Mouse (Mus musculus): ENCODE data around the gene Fyb. TPM values are rescaled to one million over a fixed set of nuclear protein-coding genes. Genes with fewer than 3 reads are reported as not detected.
"Not testable (repeated sequence)": the region's sequence is repeated elsewhere in the genome, so short reads cannot be mapped to it uniquely, and the experiment has no call there.

The Fyb gene
- total RNA-seq, 4 experiments from 2014 or later: 6.0 to 32.8 (median 16.2) TPM

DNA sequence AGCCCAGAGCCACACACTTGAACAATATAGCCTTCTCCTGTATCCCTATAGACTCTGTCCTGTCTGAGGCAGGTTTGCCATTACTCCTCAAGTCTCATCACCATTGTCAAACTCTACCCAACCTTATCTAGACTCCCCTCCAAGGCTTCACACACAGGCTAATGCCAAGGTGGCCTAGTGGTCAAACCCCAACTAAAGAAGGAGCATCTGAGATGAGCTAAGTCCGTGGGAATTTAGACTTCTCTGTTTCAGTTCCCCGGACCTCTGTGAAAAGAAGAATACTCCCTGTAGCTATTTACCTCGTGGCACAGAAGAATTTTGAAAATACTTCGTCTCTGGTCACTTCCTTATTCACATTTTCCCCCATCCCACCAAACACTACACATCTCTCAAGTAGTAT is 39.5 kb downstream of the Fyb start:
- DNase-seq (ENCODE audit: low spot score in 2 of 2): no peak

DNA sequence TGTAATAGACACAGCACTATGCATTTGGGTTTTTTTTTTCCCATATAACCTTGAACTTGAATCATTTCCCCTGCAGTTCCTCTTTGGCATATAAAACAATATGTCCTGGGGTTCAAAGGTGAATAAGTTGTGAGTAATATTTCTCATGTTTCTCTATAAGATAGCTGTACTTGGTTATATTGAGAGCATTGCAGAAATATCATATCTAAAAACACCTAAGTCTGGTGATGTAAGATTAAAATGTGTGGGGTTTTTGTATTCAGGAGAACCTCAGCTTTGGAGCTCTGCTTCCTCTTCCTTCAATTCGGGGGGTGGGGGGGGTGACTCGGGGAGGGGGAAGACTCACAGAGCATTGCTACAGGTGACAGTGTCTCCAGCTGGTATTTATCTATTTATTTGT is 40.0 kb downstream of the Fyb start:
- DNase-seq (ENCODE audit: low spot score in 2 of 2): no peak

DNA sequence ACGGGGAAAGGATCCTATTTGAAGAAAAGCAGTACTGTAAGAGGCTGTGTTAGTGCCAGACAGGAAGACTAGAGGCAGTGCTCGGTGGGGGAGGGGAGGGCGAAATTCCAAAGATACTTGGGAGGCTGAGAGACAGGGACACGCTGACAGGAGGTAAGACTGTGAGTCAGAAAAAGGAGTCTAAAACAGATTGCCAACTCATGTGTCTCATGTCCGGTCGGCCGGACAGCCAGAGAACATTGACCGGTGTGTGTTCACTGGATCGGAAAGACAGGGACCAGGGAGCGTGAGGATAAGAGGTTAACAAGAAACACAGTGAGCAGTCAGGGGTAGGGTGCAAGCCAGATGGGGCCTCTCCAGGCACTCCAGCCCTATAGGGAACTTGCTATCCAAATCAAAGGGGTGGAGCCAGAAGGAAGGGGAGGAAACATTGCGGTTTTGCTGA is 42.3 kb downstream of the Fyb start:
- DNase-seq (ENCODE audit: low spot score in 2 of 2): no peak

DNA sequence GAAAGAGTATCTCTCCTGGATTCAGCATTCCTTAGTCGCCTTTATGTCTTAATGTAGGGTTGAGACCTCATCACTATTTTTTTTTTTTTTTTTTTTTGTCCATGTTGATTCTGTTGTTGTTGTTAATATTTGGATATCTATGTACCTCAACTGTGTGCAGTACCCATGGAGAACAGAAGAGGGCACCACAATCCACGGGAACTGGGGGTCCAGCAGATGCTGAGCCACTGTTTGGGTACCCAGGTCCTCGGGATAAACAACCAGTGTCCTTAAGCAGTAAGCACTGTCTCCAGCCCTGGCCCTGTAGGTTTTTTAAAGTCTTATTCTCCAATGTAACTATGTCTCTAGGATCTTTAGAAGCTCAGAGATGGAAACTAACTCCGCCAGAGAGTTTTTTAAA is 43.2 kb downstream of the Fyb start:
- DNase-seq (ENCODE audit: low spot score in 2 of 2): no peak

DNA sequence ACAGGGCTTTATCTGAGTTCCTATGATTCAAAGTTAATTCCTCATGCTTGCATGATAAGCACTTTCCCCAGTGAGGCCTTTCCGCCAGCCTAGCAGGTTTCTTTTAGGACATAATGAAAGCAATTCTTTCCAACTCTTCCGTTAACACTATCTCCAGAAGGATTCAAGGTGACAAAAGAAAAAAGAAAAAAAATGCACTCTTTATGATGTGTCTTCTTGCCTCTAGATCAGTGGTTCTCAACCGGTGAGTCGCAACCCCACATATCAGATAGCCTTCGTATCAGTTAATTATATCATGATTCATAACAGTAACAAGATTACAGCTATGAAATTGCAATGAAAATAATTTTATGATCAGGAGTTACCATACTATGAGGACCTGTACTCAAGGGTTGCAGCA is 45.3 kb downstream of the Fyb start:
- DNase-seq (ENCODE audit: low spot score in 2 of 2): no peak

DNA sequence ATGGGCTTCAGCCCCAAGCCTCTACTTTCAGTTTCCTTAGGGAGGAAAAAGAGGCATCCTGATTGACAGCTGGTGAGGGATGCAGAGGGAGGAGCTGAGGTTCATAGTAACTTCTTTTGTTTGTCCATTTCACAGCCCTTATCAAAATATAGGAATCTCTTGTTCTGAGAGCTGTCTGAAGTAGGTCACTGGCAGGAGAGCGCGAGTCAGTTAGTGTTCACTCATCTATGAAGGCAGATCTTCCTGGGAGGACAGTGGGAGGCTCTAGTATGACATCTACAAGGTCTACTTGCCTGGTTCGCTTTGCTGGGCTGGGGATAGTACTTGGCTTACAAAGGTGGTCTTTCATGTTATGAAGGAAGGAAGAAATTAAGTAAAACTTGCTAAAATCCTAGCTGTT is 46.0 kb downstream of the Fyb start:
- DNase-seq (ENCODE audit: low spot score in 2 of 2): no peak

DNA sequence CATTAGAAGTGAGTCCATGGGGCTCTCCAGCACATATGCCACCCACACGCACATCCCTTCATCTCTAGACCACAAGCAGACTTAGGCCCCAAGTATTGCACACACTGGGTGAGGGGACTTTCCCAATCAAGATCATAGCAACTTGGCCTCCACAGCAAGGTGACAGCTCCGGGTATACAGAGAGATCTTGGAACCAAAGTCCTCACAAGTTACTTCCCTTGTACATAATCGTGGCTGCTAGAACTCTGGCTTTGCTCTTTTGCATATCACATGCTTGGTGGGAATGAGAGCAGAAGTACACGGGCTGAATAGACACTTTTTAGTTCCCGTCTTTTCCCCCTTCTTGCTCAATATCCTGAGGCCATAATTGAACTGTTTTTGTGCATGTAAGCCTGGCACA is 46.4 kb downstream of the Fyb start:
- DNase-seq (ENCODE audit: low spot score in 2 of 2): no peak

DNA sequence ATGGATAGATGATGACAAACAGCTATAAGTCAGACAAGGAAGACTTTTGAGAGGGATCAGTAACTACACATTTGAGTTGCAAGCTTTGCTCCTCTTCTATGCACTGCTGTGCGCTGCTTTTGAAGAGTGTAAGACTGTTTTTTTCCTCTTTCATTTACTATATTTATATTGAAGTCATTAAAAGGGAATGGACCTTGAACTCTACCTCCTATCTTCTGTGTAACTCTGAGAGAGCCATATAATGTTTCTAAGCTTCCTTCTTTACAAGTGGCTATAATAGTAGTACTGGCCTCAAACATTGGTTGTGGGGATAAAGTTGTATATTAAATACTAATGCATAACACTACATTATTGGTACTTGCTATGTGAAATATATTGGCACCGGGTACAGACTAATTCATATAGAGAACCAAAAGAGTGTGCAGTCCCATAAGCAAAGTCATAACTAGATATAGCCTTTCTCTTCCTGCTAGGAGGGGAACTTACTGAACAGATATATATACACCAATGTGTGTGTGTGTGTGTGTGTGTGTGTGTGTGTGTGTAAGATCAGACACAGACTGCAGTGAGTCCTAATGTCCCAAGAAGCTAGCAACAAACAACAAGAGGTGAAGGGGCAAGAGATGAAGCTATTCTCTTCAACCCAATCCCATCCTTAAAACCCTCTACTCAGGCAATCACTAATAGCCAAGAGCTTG is 47.7 kb downstream of the Fyb start:
- DNase-seq (ENCODE audit: low spot score in 2 of 2): no peak

DNA sequence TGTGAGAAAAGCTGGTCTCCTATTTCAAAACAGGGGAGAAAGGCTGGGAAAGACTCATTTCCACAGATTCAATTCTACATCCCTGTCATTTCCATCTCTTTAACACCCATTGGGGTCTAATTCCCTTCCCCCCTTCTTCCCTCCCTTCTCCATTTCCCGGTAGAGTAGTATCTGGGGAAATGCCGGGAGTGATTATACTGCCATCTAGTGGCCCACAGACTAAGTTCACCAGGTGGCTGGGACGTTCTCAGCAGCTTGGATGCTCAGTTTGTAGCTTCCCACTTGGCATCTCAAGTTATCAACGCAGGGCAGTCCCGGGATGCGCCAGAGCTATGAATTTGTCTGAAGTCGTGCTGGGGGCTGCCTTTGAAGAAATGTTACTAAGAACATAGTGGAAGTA is 48.2 kb downstream of the Fyb start:
- peak in 1 of 2 experiments; percentile 63 for DNase-seq (ENCODE audit: low spot score in 2 of 2)

DNA sequence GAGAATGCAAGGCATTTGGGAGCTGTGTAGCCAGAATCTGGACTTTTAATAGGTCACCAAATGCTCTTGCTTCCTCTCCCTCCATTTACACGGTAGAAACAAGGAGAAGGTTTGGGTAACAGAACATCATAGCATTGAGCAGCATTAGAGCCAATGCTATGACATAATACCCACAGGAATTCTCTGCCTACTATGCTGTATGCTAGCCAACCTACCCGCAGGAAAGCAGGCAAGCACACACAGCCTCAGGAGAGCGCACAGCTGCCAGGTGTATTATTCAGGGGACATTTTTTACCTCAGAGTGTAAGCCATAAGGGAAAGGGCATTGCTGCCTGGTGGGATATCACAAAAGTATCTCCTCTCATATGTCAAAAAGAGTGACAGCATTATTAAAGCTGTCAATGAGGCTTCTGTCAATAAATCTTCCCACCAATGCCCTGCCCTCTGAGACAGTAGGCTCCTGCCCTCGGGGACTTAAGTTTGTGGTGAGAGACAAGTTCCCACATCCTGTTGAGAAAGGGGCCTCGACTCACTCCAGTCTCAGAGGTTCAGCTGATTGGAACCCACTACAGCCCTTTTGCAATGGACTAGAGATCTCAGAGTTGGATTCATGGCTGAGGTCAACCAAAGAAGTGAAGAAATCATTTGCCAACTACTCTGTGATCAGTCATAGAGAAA is 51.8 kb downstream of the Fyb start:
- DNase-seq (ENCODE audit: low spot score in 2 of 2): no peak

DNA sequence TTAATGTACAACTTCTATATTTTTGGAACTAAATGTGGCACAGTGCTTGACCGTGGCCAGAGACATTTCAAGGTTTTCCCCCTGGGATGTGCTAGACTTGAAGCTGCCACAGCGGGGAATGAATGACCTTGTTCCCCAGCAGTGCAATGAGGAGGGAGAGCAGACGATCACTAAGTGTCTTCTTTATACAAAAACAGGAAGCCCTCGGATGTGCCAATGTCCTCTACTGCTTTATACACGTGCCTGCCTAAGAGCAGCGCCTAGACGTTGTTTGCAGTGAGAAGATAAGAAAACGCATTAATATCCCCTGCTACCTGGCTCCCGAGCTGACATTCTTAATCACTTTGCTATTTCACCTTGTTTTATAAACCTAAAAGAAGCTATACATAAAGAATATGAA is 55.3 kb downstream of the Fyb start:
- no peak for DNase-seq (ENCODE audit: low spot score in 2 of 2)

DNA sequence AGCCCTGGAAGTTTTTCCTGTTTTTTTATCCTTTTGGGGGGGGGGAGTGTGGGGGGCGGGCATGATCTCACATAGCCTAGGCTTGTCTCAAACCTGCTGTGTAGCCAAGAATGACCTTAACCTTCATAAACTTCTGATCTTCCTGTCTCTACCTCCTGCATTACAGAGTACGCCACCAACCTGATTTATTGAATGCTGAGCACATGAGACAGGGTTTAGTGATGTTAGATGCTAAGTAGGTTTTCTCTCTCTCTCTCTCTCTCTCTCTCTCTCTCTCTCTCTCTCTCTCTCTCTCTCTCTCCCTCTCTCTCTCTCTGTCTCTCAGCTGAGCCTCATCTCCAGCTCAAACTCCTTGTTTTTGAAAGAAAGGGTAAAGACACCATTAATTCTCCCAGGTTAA is 56.0 kb downstream of the Fyb start:
- DNase-seq (ENCODE audit: low spot score in 2 of 2): no peak

DNA sequence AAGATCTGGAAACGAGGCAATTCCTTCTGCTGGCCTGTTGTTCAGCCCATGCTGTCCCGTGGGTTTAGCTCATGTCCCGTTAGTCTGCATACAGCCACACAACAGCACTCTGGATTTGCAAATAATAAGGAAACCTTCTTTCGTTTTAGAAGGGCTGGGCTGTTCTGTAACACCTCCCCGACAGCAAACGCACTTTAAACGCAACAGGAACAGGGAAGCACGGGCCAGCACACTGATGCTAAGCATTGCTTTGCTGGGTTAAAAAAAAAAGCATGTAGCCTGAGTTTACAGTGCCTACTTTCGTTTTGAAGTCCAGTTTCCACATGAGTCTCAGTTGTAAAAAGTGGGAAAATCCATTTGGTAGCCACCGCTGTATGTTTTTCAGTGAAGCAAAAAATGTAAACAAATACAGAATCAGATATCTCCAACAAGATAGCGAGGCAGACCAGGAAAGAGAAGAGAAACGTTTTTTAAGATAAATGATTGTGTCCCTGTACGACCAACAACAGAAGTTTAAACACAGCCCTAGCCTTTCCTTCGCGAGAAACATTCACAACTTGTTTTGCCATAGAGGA is 56.6 kb downstream of the Fyb start:
- no peak for DNase-seq (ENCODE audit: low spot score in 2 of 2)

DNA sequence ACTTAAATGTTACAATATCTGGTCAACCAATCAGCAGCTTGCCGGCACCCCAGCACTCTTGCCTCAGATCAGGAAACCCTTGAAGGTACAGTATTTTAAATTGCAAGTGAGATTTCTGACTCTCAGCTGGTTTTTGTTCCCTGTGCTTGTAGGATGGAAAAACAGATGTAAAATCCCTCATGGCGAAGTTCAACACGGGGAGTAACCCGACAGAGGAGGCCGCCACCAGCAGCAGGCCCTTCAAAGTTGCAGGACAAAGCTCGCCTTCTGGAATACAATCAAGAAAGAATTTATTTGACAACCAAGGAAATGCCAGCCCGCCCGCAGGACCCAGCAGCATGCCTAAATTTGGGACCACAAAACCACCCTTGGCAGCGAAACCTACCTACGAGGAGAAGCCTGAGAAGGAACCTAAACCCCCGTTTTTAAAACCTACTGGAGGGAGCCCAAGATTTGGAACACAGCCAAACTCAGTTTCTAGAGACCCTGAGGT is 57.2 kb downstream of the Fyb start:
- DNase-seq (ENCODE audit: low spot score in 2 of 2): no peak

DNA sequence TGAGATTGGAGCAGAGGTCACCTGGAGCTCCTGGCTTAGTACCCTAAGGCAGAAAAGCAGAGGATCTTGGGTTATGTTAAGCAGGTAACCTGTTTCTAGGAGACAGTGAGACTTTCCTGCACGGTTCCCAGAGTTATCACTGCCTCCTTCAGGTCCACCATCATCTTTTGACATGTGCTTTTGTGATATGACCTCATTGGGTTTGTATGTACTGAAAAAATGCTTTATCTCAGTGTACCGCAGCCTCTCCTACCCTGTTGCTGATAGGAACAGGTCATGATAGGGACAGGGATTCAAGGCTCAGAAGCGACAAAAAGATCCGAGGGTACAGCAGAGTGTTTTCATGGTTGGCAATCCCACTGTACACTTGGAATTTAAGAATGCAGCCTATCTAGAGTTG is 62.0 kb downstream of the Fyb start:
- DNase-seq (ENCODE audit: low spot score in 2 of 2): no peak

DNA sequence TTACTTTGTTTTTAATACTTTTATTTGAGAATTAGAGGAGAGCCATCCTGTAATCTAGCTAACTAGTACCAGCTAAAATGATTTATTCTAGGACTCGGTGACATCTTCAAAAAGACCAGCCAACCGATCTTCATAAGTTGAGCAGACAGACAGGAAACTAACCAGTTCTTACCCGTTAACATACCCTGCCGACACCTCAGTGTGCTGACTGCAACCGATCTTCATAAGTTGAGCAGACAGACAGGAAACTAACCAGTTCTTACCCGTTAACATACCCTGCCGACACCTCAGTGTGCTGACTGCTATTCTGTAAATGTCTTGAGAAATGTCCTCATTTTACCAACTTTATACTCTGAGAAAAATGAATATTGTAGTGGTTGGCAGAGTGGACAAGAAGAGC is 63.7 kb downstream of the Fyb start:
- not testable (repeated sequence) for DNase-seq (ENCODE audit: low spot score in 2 of 2)

DNA sequence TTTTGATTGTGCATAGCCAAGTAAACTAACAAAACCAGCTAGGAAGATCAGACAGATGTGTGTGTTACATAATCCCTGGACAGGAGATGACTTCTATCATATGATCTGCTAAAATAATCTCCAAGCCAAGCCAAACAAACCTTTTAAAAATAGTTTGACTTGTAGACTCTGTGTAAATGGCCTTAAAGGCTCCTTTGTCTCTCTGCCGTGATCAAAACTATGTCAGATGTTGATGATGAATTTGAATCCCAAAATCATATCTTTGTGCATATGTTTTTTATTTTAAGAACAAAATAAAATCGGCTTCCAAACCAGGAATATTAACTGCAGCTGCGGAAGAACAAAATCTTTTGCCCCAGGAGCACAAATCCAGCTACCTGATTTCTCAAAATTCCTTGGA is 64.9 kb downstream of the Fyb start:
- no peak for DNase-seq (ENCODE audit: low spot score in 2 of 2)

DNA sequence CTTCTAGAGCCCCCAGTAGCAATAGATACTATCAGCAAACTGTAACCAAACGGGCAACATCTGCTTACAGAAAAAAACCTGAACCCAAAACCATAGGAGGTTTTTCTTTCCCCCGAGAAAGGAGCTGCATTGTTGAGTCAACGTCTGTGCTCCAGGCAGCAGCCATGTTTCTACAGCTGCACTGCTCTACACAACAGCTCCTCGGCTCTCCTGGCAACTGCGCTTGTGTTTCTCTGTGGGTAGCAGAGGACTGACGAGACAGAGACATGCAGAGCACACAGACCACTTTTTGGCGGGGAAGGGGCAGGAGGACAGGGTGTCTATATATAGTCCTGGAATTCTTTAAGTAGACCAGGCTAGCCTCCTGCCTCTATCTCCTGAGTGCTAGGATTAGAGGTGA is 65.5 kb downstream of the Fyb start:
- DNase-seq (ENCODE audit: low spot score in 2 of 2): no peak

DNA sequence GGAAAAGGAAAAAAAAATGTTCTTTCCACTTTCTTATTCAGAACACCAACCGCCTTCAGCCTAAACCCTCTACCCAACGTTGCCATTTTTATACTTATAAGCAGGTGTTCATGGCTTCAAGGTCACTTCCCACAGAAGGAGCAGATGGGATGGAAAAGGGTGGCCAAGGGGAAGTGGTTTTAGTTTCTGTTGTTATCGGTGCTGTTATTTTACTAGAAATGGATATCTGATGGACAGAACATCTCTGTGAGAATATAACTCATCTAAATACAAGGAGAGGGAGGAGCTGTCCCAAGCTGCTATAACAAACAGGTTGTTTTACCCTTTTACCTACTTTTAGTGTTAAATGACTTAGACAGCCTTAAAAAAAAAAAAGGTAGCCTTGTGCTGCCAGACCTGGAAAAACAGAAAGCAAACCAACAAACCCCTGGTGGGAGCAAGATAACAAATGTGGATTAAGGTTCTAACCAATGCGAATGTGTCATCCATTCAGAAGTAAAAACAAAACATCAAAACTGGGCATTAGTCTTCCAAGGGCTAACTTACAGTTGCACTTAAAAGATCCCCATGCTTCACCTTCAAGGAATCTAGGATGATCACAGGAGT is 68.3 kb downstream of the Fyb start:
- no peak for DNase-seq (ENCODE audit: low spot score in 2 of 2)

DNA sequence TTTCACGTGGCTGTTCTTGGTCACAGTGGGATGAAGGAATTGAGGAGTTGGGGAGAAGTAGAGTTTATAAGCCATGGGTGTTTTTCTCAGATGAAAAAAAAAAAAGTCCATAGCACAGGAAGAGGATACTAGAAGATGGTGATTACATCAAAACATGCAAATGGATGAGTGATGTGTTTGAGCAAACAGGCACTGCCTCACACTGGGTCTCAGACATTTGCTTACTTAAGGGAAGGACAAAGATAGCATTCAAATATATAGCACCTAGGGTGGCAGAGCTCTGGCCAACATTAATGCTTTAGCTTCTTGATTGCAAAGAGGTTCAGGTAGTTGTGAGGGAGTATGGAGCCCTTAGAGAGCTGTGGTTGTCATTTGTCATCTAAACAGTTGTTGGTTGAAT is 68.9 kb downstream of the Fyb start:
- no peak for DNase-seq (ENCODE audit: low spot score in 2 of 2)

DNA sequence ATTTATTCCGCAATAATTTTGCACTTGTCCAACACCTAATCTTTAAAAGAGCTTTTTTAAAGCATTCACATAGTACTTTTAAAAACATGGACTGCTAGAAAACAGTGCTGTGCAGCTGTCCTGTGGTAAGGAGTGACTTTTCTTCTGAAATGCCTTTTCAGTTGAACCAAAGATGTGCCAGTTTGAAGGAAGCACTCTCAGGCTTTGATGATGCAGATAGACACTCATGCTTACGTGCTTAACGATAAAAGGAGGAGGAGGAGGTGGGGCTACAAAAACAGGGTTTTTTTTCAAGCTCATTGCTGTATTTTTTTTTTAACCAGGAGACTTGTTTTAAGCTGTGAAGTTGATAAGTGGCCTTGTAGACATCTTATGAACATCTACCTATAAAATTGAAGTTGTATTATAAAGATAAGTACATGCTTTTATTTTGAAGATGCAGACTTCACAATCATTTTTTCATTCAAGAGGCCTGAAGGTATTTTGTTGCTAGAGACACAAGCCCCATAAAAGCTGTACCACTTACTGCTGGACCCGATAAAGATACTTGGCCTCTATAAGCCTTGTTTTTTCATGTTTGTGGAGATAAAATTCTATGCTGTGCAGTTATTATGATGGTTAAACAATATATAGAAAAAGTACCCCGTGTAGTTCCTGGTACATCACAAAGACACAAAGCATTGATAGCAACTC is 70.1 kb downstream of the Fyb start:
- DNase-seq (ENCODE audit: low spot score in 2 of 2): no peak

DNA sequence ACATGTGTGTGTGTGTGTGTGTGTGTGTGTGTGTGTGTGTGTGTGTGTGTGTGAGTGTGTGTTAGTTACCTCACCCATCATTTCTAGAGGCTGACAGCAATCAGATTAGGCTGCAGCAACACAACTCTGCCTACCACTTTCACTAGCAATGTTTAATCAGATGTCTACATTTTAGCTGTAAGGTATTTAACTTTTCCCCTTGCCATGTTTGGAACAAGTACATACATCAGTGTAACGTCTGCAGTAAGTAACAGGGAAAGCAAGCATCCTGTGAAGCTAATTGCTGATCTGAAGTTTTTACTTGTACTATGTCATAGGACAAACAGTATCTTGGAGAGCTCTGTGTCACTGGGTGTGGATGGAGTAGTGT is 70.6 kb downstream of the Fyb start:
- DNase-seq (ENCODE audit: low spot score in 2 of 2): no peak

Measured in layer of hippocampus, adult 8-10 months (tissue).